Mouse (Mus musculus) right cerebral cortex, postnatal 14 days (tissue): ENCODE results near the gene Cox18.
"Not testable (repeated sequence)": the region's sequence is repeated elsewhere in the genome, so short reads cannot be mapped to it uniquely, and the experiment has no call there.

Experiments used
- DNase-seq: peaks from one replicate; pipeline ENCODE4 v3.0.0; 2022

The Cox18 gene

DNA sequence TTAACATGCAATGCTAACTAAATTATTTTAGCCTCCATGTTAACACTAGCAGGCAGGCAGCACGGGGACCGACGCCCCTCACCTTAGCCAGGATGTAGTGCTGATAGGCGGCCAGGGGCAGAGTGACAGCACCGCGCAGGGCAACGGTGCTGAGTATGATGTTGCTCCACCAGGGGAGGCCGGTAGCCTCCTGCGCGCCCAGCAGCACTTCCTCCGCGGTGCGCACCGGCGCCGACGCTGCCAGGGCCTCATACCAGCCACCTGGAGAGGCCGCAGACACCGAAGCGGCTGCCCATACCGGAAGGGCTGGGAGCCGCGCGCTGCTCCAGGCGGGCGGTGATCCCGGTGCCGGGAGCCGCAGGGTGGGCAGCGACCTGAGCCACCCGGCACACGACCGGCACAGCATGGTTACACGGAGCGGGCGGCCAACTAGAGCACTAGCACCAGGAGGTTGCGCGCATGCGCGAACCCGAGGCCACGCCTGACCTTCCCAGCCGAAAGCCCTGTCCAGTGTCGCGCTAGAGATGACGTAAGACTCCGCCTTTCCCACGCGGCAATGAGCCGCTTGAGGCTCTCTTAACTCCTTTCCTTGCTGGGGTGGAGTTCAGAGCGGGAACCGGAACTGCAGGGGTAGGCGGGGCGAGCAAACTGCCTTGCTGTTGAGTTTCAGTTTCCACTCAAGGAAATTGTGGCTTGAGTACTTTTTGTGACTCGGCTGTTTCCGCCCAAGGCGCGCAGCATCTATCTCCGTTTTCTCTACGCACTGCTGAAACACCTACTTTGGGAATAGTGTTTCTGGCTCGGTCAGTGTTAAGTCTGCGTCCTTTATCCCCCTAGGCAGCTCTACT lies at the start of gene Cox18:
Gene Cox18 (minus strand): TSS at position 468 of the 848 bp plus-strand sequence.
- peak; percentile 98 for DNase-seq

- DNase-seq, result not testable (repeated sequence)
These were observed 38.4 kb upstream of the Cox18 start for GRCm38 (mm10) chr5:90262230-90262629.

DNA sequence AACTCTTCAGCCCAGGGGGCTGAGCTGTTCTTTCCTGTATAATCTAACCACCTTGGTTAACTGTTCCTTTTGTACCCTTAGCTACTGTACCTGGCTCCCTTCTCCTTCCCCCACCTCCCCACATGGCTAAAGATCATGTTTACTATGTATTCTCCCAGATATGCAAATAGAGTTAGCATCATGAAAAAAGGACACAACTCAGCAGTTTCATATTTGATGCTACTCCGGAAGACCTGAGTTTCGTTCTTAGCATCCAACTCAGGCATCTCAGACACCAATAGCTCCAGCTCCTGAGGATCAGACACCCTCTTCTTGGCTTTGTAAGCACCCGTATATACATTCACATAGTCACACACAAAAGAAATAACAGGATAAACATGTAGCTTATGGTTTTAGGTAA lies 33.2 kb upstream of the Cox18 start:
- DNase-seq, result no peak

GRCm38 (mm10) chr5:90247503-90247902 lies 23.7 kb upstream of the Cox18 start:
- no peak for DNase-seq

DNA sequence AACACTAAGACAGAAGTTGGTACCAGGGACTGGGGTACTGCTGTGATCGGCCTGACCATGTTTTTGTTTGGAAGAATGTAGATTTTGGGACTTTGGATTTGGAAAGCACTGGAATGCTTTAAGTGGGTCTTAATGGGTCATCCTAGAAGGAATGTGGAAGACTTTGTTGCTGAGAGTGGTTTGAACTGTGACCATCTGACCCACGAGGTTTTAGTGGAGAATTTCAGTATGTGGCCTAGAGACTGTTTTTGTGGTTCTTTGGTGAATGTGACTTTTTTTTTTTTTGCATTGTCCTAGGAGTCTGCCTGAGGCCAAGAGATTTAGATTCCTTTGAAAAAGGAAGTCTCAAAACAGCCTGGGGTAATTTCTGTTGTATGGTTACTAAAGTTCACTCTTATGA lies 23.2 kb upstream of the Cox18 start:
- DNase-seq, result no peak

GRCm38 (mm10) chr5:90246567-90246966 lies 22.8 kb upstream of the Cox18 start:
- no peak for DNase-seq

- DNase-seq, result no peak
These were observed 21.6 kb upstream of the Cox18 start for GRCm38 (mm10) chr5:90245416-90245815.

DNA sequence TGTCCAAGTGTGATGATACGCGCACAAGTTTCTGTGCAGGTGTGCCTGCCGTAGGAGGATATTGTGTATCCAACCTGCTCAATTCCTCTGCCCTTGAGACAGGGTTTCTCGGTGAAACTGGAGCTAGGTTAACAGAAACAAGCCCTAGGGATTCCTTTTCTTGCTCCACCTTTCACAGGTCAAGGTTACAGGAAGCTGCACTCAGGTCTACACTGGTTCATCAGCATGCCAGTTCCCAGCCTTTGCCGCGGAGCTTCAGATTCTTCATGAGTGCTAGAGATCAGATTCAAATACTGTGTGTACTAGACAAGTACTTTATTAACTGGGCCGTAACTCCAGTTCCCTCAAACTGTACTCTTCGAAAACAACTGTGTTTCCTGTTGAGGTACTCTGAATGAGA lies 11.4 kb upstream of the Cox18 start:
- DNase-seq, result no peak

GRCm38 (mm10) chr5:90233305-90233704 lies 9.5 kb upstream of the Cox18 start:
- no peak for DNase-seq

DNA sequence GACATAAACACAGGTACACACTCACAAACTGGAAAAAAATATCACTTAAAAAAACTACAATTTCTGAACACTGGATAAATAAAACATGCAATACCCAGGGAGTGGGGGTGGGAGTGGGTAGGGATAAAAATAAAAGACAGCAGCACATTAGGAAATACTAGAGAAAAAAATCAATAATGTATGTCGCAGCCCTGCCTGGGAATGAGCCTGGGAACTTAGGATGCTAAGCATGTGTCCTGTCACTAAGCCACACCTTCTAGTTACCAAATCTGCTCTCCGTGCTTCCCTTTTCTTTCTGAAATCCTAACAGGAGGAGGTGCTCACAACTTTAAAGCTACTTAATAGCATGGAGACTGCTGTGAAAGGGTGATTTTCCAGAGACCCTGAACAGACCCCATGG lies 6.0 kb upstream of the Cox18 start:
- no peak for DNase-seq

GRCm38 (mm10) chr5:90226696-90227095 lies 2.9 kb upstream of the Cox18 start:
- no peak for DNase-seq

DNA sequence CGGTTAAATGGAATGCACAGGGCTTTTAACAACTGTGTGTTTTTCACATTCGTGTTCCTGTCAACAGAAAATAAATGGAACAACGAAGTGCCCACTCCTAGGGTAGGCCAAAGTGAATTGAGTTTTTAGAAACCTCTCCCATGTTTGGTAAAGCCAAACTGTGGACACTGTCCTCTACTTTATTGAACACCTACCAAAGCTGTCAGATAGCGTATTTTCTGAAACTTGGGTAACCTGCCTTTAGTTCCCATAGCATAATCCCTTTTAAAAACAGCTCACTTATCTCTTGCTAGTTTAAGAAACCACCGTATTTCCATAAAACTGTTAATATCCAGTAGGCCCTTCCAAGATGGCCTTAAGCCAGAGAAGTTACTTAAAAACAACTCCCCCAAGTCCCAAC lies 929 bp upstream of the Cox18 start:
- DNase-seq, result no peak

DNA sequence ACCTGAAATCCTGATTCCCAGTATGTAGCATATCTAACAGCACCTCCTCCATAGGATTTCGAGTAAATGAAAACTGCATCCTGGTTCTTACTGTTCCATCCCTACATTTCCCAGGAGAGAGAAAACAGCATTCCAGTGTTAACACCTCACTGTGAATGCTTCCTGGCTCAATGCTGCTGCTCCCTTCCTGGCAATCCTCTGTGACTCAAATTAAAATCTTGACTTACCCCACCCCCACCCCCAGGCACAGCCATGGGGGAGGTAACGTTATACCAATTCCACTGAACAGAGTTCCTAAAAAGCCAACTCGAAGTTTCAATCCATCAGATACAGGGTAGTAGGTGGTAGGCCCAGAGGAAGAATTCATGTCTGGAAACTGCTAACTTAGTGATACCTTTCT lies 864 bp downstream of the Cox18 start:
- DNase-seq, result no peak

DNA sequence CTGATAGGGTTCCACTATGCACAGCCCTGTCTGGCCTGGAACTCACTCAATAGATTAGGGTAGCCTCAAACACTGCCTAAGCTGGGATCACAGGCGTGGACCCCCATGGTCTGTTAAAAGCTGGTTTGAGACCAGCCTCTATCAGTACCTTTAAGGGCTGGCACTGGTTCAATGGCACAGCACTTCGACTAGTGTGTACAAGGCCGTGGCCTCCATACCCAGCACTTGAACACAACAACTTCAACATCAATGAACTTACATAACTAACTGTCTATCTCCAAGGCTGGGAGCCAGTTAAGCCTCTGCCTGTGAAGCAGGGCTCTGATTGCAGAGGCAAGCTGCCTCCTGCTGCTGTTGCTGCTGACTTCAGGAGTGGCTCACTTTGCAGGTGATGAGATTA lies 6.0 kb downstream of the Cox18 start:
- no peak for DNase-seq

GRCm38 (mm10) chr5:90217226-90217625 lies 6.6 kb downstream of the Cox18 start:
- no peak for DNase-seq

GRCm38 (mm10) chr5:90213356-90213755 lies 10.4 kb downstream of the Cox18 start:
- DNase-seq, result no peak

- no peak for DNase-seq
These were observed 20.6 kb downstream of the Cox18 start for GRCm38 (mm10) chr5:90203168-90203567.

GRCm38 (mm10) chr5:90202447-90203117 lies 21.2 kb downstream of the Cox18 start:
- no peak for DNase-seq

DNA sequence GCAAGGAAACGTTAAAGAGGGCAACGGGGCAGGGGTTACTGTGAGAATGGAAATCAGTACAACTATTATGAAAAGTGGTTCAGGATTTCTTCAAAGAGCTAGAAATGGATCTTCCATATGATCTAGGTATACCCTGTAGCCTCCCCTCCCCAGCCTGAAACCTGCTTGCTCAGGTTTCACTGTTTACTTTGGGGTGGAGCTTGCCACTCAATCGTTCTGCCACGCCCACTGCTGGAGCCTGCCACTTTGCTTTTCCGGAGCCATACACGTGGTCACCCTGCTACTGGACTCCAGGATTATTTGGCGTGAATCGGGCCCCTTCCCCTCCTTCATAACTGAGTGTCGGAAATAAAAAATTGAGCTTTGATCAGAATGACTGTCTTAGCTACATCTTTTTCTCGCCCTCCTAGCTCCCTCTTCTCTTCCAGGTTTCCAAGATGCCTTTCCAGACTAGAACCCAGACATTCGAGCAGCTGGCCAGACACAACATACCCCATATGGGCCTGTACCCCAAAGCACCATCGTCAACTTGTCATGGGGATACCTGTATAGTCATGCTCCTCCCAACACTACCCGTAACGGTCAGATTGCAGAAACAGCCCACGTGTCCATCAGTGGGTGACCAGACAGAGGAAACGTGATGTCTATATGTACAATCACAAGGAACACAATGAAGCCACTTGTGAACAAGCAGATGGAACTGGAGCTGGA lies 23.7 kb downstream of the Cox18 start:
- DNase-seq, result no peak

GRCm38 (mm10) chr5:90194831-90195230 lies 29.0 kb downstream of the Cox18 start:
- DNase-seq, result peak; percentile 81

- no peak for DNase-seq
These were observed 41.0 kb downstream of the Cox18 start for GRCm38 (mm10) chr5:90182782-90183181.

GRCm38 (mm10) chr5:90179094-90179493 lies 44.7 kb downstream of the Cox18 start:
- DNase-seq, result no peak

DNA sequence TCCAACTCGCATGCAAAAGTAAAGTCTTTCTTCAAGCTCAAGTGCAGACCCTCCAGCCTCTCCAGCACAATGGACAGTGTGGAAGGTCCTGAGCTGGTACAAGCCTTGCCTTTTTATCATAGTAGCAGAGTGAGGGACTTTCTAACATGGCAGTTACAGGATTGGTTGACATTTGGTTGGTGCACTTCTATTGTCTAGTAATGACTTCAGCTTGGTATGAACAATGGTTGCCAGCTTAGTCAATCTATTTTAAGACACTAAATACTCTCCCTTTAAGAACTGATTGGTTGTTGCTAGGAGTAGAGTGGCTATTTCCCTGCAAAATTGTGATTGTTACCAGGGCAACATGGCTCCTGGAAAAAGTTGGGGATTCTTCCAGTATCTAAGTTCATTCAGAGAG lies 45.7 kb downstream of the Cox18 start:
- DNase-seq, result no peak
